Mouse (Mus musculus) cerebellum, adult 11 months (tissue): ENCODE data around the gene Gprasp1.
"Not testable (repeated sequence)": the region's sequence is repeated elsewhere in the genome, so short reads cannot be mapped to it uniquely, and the experiment has no call there.

Source experiments
- DNase-seq: peaks from one replicate; pipeline ENCODE4 v3.0.0; 2022

Gprasp1 gene

DNA sequence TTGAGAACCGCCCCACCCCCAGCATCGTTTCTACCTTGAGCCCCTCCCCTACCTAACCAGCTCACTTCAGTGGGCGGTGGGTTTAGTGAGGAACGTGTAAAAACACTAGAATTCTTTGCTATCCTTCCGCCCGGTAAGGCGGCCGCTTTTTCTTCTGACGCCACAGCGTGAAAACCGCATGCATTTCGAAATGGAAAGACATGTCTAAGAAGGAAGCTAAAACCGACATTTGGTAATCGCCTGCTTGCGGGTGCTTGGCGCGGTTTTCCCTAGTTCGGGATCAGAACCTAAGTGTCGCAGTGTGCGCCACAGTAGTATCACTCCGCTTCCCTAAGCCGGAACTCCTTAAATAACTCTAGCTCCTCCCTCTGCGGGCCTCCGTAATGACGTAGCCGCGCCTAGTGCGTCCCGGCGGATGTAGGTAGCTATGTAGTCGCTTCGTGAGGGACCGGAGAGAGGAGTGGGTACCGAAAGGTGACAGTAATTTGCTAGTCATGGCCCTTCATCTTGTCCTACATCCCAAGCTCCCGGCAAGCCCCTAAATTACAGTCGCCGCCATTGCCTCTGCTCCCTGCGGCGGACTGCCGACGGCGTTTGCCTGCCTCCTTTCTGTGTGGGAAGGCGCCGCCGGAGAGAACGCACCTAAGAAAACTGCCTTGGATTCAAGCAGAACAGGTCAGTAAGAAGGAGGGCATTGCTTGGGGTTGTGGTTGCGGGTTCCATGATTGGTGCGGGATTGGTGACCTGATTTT, at the start of gene Gprasp1, which contains the start of gene Armcx5:
Gene Gprasp1, plus strand, starts transcription at position 430 of the 752 bp plus-strand sequence.
Gene Armcx5, plus strand, starts transcription at position 430 of the 752 bp plus-strand sequence.
- DNase-seq, result peak; percentile 82

DNA sequence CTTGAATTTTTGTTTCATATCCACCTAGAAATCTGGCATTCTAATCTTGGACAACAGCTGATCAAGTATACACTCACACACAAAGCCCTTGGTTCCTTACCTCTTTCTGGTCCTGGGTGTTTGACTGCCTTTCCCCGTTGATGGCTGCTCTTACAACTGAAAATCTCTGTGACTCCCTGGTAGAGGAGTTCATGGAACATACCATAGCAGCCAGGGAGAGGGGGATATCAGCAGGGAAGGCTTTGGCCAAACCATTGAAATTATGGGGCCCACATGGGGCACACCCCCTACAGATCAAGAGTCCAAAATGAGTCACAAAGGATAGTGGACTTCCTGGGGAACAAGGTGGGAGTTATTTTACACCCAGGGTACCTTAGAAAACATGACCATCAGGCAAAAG, 48.9 kb upstream of the Gprasp1 start, which contains the start of gene Tcp11x2:
Gene Tcp11x2, minus strand, starts transcription at position 158 of the 400 bp plus-strand sequence.
- no peak for DNase-seq

DNA sequence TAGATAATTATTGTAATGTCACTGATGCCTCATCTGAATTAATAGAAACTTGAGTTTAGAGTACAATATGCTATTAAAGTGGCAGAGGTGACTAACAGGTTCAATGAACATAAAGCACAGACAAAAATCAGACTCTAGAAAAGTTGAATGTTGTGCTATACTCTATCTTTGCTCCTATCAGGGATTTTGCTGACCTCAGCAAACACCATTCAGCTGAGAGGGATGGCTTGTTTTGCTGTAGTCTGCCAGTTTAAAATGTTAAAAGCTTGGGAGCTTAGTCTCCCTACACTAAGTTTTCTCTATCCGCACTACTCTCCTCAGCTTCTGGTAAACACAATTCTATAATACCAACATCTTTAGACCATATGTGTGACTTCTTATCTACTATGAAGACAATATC, 39.4 kb upstream of the Gprasp1 start:
- no peak for DNase-seq

DNA sequence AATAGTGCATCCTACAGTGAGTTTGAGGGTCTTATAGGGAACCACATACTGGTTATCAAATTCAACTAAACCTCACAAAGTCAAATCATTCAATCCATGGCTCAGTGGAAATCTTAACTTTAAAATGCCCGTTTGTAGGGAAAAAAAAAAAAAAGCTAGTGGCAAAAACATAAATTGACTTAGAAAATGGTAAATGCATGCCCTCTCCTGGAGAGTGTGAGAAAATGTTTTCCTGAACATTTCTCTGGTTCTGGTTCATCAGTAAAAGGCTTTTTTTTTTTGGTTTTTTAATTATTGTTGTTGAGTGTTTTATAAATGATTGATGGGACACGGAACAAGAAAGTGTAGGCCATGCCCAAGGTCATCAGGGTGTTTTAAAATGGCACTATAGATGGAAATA, 38.2 kb upstream of the Gprasp1 start:
- DNase-seq, result no peak

DNA sequence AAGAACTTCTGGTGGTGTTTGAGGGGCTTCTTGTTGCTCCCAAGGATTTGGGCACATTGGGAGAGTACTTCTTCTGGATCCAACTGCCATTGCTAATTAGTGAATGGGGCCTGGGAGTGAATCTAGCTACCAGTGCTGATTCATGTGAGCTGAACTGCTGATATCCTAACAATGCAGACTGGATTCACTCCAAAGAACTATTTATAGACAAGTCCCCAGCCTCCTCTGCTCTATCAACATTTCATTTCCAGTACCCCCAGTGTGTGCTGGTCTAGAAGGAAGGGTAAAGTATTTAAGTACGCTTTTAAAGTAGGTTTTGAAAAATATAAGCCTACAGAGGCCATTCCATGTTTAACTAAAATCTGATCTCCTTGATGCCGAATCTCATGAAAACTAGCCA, 29.7 kb upstream of the Gprasp1 start:
- DNase-seq, result no peak

DNA sequence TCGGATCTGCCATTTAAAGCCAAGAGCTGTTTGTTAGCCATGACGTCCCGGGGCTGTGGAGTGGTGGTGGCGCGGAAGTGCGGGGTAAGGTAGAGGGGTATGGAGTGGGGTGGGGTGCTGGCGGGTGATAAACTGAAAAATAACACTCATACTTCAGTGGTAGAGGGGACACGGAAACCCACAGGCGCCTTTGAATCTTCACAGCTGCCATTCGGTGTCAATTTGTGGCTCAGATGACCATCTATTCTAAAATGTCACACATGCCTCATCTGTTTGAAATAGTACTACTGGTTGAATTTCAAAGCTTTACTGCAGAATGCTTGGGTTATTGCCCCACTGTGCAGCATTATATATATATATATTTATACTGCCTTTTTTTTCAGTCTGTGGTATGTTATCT, 17.4 kb upstream of the Gprasp1 start, which contains the start of gene Tmsb15a:
Gene Tmsb15a, minus strand, starts transcription at position 101 of the 400 bp plus-strand sequence.
- DNase-seq, result no peak

DNA sequence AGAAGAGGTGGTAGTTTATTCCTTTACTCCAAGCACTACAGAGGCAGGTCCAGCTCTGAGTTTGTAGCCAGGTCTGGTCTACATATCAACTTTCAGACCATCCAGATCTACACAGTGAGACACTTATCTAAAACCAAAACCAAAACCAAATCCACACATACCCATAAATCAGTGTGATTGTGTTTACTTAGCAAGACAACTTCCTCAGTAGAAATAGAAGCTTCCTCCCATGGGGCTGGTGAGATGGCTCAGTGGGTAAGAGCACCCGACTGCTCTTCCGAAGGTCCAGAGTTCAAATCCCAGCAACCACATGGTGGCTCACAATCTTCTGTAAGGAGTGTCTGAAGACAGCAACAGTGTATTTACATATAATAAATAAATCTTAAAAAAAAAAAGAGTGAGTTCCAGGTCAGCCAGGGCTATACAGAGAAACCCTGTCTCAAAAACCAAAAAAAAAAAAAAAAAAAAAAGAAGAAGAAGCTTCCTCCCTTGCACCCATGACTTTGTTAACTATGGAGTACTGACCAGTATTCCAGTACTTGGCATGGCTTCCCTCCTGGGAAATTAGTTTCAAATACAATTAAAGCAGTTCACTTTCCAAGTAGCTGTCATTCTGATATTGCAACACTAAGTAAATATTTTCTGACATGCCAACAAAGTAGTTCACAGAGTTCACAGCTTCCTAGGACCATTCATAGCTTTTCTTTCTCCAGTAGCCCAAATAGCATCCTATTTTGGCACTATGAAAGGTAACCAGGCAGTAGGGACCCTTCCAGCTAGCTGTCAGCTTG, 3.6 kb upstream of the Gprasp1 start:
- DNase-seq, result no peak

DNA sequence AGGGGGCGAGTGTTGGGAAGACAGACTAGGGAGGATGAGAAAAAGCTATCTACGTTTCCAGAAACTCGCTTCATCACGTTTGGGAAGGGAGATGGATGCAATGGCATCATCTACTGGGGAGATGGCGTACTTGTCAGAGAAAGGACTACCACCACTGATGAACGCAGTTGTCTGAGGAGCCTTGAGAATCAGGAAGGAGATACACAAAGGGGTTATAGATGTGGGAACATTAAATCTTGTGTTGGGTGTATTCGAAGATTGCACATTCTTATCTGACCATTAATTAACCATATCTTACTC, 473 bp downstream of the Gprasp1 start:
- no peak for DNase-seq

DNA sequence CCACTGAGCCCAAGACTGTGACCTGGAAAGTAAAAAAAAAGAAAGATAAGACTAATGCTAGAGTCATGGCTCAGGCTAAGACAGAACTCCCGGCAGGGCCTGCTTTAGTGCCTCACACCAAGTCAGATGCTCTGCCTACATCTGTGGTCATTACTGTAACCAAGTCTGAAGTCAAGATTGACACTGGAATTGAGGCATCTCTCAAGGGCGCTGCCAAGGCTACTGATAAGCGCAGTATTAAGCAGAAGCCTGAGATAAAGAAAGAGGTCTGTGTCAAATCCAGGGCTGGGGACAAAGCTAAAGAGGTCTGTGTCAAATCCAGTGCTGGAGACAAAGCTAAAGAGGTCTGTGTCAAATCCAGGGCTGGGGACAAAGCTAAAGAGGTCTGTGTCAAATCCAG, 2.8 kb downstream of the Gprasp1 start:
- DNase-seq, result not testable (repeated sequence)

DNA sequence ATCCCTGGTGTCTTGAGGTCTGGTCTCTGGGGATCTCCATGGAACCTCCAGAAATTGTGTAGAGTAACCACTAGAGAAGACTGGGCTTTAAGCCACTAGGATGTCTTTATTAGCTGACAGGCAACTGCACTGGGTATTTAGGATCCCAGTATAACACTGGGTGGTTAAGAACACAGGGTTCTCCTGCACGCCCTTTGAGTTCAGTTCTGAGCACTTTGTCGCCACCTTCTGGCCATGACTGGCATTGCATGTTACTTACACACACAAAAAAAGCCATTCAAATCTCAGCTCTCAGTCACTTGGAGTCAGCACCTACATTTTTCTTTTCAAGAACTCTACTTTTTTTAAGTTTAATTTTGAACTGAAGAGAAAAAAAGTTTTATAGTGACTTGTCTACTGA, 10.3 kb downstream of the Gprasp1 start:
- DNase-seq, result peak; percentile 61

DNA sequence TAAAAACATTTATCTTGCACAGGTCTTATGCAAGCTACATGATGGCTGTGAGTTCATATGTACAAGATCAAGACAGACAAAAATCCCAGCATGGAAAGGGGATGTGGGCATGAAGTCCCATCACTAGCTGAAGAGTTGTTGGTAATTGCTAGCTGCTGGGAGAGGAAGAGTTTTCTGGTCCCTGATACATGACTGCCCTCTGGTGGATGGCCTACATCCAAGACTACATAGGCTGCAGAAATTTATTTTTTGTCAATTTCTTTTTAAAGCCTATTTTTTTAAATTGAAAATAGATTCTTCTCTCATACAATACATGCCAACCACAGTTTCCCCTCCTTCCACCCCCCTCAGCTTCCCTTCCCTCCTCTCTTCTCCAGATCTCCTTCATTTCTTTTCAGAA, 19.2 kb downstream of the Gprasp1 start:
- peak; percentile 13 for DNase-seq

DNA sequence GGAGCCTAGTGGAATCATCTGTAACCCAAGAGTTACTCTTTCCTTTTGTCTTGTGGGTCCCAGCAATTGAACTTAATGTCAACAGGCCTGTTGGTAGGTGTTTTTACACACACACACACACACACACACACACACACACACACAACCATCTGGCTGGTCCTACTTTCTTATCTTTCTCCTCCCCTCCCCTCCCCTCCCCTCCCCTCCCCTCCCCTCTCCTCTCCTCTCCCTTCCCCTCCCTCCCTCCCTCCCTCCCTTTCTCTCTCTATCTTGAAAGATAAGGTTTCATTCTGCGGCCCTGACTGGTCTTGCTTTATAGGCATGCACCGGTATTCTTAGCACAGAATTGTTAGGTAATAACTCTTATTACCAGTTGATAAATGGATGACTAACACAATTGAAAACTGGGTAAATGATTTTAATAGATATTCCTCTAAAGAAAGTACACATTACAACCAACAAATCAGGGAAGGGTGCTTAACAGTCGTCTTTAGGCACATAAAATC, 25.6 kb downstream of the Gprasp1 start:
- DNase-seq, result no peak

DNA sequence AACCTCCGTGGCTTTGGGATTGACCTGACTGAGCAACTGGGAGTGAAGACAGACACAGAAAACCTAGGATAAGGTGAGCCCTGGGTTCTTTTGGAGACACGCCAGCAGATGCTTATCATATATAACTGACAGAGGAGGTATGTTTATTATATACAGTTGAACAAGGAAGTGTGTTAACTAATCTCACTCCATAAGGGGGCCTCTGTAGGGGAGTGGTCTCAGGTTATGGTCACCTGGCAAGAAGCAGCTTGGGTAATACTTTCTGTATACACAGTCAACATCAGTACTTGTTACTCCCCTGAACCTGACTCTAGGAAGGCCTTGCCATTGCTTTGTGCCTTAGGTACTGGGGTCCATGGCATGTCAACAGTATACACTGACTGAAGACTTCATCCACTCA, 26.0 kb downstream of the Gprasp1 start:
- no peak for DNase-seq

DNA sequence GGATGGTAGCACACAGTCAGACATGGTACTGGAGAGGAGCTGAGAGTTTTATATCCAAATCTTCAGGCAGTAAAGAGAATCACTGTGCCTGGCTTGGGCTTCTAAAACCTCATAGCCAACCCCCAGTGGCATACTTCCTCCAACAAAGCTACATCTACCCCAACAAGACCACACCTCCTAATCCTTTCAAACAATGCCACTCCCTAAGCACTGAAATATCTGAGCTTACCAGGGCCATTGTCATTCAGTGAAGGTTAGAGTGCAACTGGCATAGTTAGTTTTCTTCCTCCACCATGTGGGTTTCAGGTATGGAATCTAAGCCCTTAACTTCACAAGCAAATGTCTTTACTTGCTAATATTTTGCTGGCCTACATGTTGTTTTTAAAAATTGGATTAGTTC, 49.0 kb downstream of the Gprasp1 start:
- no peak for DNase-seq

DNA sequence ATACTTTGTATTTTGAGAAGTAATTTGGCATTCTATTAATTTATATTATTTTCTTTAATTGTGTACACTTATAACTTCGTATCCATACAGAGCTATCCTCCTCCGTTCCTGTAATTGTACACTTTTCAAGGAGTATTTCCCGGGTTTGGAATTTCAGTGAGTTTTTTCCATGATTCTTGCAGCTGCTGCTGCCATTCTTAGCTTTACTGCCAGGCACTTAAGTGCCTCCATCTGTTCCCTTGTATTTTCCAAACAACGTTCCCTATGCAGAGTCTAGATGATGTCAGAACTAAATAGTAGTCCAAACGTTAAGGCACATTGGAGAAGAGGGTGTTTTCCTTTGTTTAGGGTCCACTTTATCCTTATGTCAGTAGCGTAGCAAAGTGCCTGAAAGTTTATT, 49.8 kb downstream of the Gprasp1 start:
- DNase-seq, result no peak

DNA sequence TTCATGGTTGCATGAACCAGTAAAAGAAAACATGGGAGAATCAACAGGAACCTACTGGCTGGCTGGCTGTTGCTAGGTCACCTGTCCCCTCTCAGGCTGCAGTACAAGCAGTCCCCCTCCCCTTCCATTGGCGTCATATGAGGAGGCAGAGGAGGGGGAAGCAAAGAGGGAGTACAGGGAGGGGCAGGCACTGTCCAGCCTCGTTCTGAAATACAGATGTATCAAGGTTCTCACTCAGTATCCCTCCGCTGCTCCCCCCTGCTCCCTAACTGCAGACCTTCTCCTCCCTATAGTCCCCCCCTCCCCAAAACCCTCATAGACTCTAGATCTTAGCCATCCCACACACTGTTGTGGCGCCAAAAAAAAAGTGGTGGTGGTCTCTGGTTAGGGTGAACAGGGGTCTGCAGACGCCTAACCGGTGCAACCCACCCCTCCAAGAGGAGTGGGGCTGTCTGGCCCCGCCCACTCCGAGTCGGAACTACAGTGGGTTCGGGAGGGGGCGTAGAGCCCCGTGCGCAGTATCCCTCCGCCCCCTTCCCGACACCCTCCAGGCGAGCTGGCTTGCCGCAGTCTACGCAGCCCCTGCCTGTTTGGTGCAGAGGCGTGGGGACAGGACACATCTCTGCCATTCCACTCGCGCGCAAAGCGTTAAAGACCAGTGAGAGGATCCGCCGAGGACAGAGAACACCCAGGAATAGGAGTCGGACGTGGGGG, 53.2 kb downstream of the Gprasp1 start:
- DNase-seq, result peak; percentile 48

DNA sequence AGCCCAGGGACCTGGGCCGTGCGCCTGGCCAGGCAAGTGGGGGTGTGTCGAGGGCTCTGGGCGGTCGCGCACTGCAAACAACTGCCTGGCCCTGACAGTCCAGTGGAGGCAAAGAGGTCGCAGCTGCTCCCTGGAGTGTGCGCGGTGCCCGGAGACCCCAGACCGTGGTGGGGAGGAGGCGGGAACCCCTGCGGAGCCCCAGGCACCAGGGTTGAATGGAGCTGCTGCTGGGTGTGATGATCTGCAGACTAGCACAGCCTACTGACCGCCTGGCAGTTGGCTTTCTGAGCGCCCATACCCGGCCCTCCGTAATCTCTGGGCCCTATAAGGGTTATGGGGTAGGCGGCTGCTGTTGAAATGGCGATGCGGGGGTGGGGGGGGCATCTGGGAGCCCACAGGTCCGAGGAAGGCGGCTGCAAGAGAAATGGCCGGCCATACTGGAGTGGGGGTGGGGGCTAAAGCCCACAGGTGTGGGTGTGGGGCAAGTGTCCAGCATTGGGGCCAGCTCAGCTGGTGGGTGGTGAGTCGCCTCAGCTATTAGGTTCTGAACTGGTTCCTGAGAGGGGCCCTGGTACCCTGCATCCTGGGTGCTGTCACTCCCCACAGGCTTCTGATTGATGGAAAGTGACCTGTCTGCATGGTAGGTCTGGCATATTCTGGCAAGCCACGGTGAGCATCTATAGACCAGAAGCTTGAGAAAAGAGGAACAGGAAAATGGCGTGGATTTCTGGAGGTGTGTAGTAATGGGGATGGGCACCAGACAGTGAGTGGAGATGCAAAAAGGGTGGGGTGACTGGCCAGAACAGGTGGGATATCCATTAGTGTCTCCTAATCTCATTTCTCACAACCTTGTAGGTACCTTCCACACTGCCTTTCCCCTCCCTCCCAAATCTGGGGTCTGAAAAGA, 54.0 kb downstream of the Gprasp1 start:
- DNase-seq, result peak; percentile 31

DNA sequence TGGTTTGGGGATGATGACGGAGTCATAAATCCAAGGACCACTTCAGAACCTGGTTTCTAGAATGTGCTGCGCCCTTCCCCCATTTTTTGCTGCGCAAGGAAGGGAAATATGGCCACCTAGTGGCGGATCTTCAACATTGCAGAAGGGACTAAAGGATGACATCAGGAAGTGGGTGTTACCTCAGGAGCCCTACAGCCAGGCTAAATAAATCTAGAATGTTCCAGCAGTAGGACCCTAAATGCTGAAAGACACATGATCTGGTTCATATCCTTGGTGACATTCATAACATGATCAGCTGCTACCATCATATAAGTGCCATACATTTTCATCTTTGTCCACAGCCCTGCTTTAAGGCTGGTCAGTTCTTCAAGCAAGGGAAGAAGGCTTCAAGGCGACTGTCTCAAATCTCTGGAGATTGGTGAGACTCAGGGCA, 54.7 kb downstream of the Gprasp1 start, which contains the start of gene Bhlhb9:
Gene Bhlhb9, plus strand, starts transcription at position 383 of the 433 bp plus-strand sequence.
- DNase-seq, result peak; percentile 47

DNA sequence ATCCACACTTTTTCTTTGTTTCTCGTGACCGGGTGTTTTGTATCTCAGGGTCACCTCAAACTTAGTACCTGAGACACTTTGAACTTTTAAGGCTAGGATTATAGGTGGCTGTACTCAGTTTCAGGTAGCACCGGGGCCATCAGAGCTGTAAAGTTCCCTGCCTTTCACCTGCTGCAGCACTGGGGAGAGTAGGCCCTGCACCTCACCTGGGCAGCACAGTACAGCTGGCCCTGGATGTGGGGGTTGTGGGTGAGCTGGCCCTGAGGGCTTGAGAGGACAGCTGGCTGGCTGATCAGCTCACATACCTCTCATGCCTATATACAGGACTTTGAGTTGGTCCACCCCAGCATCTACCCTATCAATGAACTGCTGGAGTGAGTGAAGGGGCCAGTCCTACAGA, 61.6 kb downstream of the Gprasp1 start:
- no peak for DNase-seq

DNA sequence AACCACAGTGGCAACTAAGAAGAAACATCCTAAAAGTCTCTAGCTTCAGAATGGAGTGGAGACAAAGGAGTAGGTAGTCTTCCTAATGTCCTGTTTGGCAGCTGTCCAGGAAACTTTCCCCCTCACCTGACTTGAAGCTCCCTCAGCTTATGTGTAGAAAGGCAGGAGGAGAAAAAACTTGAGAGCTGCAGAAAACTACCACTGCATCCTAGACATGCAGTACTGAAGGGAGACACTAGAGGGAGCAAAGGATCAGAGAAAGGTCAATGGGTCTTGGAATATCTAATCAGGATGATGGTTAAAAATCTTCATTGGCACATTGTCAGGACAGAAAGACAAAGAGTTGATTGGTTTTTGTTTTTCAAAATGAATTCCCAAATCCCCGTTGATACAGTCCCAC, 63.2 kb downstream of the Gprasp1 start:
- DNase-seq, result peak; percentile 32

DNA sequence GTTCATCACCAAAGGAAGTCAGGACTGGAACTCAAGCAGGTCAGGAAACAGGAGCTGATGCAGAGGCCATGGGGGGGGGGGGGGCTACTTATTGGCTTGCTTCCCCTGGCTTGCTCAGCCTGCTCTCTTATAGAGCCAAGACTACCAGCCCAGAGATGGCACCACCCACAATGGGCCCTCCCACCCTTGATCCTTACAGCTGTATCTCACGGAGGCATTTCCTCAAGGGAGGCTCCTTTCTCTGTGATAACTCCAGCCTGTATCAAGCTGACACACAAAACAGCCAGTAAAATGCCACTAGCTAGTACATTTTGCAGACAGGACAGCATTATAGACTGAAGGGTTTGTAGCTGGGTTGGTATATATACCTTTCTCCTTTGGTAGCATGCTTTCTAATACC, 93.4 kb downstream of the Gprasp1 start:
- not testable (repeated sequence) for DNase-seq

DNA sequence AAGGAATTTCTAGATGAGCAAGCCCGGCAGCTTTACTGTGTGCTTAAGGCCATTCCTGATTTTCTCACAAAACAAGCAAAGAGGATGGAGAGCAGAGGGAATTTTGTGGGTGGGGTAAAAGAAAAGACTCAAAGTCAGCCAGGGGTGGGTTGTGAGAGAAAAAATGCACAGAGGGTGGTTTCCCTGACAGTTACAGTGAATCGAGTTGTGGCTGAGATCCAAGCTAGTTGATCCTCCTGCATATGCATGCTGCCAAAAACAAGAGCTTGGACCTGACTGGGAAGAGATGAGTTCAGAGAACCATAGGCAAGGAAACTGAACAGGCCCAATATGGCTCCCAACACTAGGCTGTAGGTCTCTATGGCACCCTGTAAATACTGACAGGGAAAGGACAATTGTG, 95.4 kb downstream of the Gprasp1 start:
- no peak for DNase-seq
